Mouse (Mus musculus): ENCODE results near the gene Snd1. TPM values are rescaled to one million over a fixed set of nuclear protein-coding genes. Genes with fewer than 3 reads are reported as not detected.

The Snd1 gene
- total RNA-seq, 2 experiments from 2014 or later: 126 TPM

Other genes starting within 250 kb of the Snd1 start
- 10 to 100 TPM; 16.8 to 17.6 TPM for gene Zfp800, start 77.1 kb upstream of the Snd1 start, total RNA-seq (2021)
- gene Arf5, start 51.6 kb upstream of the Snd1 start, total RNA-seq (2021): 100 to 1,000 TPM; 391 to 393 TPM
- not detected for gene Fscn3, start 47.4 kb upstream of the Snd1 start, total RNA-seq (2021)
- 10 to 100 TPM; 16.4 to 16.9 TPM for gene Gcc1, start 46.7 kb upstream of the Snd1 start, total RNA-seq (2021)
- gene Pax4, start 25.8 kb upstream of the Snd1 start, total RNA-seq (2021): not detected

Data from layer of hippocampus, postnatal 10 days (tissue).